Mouse (Mus musculus) megakaryocyte, adult 5-6 weeks (primary cell): ENCODE measurements at regions not wholly inside any gene's neighbourhood (a gene's known extent, or its start where the extent isn't known, plus 50 kb on each side); places are given as distances from the start of the nearest gene placed in this dataset.
"Not testable (repeated sequence)": the region's sequence is repeated elsewhere in the genome, so short reads cannot be mapped to it uniquely, and the experiment has no call there.

Experiments
- ATAC-seq: 2 replicates; pipeline ENCODE4 v1.8.0; 2016; ENCODE audit warnings: mild to moderate bottlenecking, inconsistent platforms; ENCODE audit not compliant: poor library complexity, severe bottlenecking

DNA sequence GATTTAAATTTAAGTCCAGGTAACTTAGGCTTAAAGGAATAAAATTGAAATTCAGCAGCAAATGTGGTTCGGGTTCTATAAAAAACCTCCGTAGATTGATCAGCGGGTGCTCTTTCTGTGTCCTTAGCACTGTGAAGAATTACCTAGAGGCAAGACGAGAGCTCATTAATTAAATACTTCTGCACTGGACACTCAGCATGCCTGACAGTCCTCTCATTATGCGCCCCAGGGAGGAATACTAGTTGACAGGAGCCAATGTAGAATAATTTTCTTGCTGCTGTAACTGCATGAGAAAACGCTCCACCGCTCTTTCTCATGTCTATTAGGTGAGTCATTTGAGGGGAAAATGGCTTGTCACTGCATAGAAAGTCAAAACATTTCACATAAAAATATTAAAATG lies 228.1 kb downstream of the Brms1l start:
- no peak for ATAC-seq

DNA sequence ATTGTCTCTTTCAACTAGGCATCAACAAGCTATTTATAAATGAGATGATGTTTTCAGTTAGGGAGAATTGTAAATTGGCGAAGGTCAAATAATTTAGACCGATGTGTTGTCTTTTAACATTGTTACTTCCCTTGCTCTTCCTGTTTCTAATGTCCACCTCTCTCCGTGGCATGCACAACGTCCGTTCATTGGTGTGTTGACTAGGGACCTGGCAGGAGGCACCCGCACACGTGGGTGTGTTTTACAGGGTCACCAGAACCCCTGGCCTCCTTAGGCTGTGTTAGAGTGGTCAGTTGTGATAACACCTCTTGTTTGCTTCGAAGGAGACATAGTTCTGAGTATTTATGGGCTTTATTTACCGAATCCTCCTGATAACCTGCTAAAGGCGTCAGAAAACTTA lies 222.8 kb downstream of the Brms1l start:
- no peak for ATAC-seq

DNA sequence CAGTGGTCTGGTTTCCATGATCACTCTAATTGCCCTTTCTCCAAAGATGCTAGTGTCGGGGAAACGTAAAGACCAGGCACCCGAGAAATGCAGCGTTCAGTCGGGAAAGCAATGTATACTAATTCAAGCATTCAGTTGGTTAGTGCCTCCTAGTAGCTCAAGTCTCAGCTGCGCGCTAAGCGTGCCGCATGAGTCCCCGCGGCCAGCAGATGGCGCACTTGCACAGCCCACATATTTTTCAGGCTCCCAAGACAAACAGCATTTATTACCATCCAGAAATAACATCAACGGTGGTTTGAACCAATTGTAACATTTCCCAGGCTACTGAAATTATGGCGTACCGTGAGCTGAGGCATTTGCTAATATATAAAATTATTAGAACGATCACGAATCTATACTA lies 222.3 kb downstream of the Brms1l start:
- peak; percentile 51; the same call in 1 of the 2 replicates for ATAC-seq

DNA sequence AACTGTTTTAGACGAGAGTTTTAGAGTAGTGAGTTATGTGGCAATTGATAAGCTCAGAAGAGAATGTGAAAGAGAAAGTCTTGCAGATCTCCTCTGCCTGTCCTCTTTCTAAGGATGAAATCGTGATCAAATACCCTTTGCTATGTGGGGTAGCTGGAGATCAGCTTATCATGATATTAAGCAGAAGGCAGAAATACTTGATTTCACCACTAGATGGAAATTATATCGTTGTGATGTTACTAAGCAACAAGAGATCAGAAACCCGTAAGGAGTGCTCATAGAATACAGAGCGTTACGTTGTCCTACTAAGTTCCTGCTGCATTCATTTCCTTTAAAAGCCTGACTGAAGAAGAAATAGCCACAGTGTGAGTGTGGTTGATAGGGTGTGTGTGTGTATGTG lies 219.3 kb downstream of the Brms1l start:
- ATAC-seq: no peak

DNA sequence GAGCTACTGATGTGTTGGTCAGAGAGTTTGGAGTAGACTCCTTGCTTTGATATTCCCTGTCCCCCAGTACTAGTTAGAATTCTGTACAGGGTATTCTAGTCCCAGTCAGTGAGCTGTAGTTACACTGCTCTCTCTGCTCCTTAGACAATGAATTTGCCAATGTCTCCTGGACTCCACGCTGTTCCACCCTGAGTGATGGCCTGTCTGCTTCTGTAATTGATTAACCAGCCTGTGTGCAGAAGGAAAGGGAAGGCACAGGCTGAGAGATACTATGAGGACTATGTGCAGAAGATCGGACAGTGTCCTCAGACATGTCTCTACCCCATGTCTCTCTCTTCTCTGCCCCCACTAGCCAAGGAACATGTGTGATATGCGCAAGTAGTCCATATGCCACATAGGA lies 209.9 kb downstream of the Brms1l start:
- ATAC-seq: no peak

DNA sequence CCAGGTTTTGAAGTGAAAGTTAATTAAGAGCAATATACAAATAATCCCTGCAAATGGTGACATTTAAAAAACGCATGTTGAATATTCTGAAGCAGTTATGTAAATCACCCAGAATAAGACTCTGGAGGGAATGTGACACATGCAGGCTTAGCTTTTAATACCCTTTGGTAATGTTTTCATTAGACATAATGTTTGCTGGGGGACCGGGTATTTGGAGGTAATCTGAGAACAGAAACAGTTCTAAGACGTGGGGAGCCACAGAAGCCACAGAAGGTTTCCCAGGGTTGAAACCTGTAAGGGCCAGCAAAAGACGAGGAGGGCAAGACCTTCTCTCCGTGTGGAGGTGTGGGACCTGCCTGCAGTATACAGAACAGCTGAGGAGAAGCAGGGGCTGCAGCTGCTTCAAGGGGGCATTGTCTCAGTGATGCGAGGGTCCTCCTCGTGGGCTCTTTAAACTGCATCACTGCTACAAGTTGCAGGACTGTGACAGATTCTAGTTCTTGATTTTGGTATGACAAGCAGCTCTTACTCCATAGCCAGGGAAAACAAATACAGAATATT lies 184.9 kb downstream of the Brms1l start:
- ATAC-seq: no peak

DNA sequence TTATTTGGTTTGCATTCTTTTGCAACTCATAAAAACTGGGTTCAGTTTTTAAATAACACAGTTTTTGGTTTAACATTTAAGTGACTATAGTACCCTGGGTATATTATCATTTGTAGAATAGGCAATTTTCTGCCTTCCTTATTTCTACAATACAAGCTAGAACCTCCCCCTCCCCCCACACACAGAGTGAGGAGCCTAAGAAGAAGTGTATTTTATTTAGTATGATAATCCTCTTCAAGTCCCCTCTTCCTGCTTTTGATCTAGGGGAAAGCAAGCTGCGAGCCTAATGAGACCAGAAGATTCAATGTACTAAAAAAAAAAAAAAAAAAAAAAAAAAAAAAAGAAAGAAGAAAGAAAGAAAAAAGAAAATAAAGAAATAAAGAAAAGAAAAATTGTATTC lies 184.4 kb downstream of the Brms1l start:
- ATAC-seq: no peak

DNA sequence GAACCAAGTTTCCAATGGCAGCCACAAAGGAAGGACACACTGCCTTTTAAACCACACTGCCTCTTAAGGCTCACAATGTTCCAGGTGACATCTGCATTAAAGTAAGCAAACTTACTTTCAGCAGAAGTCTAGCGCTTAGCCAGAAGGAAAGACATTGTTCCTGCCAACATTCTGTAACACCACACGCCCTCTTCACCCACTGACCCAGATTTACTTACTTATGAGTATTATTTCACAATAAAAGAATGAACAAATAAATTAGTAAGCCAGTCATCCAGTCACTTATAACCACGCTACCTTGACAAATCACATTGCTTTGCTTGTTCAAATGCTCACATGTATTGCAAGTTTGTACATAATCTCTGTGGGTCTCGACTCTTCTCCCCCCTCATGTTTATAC lies 173.9 kb downstream of the Brms1l start:
- no peak for ATAC-seq

DNA sequence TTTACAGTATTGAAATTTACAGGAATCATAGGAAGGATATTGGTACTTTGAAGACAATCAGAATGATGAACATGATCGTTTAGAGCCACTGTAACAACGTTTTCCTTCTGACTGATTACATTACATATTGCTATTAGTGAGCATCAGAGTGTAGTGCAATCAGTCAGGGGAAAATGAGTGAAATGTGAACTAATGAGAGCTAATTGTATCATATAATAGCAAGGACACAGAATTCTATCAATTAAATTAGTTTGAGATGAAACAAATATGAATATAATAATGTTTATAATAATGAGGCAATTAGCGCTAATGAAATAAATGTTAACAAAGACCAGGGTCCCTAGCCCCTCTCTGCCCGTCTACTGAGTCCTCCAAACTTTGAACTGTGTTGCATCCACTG lies 169.7 kb downstream of the Brms1l start:
- no peak for ATAC-seq

DNA sequence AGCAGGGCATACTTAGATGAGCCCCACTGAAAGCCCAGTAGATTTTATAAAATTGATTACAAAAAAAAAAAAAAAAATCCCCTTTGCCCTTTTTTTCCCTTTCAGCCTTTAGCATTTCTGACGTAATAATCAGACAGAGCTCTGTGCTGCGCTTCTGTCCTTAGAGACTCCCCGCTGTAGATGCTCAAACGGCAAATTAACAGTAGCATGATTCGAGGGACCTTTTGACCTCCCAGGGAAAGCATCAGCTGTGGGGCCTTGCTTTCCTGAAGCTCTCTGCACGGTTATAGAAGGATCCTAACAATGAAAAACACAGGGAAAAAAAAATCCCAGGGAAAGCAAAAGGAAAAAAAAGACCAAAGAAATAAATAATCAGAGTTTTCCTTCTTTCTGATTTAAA lies 169.2 kb downstream of the Brms1l start:
- ATAC-seq: no peak

DNA sequence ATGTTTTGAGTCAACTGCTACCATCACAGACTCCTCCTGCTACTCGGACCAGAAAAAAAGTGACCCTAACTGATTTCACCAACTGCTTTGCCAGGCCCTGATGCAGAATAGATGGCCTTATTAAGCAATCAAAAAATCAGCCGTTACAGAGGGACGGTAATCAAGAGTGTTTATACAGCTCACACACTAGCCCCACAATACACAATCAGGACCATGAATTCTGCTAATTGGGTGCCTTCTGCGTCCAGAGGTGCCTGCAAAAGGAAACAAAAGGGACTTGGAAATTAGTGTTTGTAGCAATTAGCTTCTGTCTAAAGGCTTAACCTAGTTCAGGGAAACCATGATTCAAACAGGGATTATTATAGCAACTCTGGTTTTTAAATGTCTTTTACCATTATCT lies 168.4 kb downstream of the Brms1l start:
- no peak for ATAC-seq

DNA sequence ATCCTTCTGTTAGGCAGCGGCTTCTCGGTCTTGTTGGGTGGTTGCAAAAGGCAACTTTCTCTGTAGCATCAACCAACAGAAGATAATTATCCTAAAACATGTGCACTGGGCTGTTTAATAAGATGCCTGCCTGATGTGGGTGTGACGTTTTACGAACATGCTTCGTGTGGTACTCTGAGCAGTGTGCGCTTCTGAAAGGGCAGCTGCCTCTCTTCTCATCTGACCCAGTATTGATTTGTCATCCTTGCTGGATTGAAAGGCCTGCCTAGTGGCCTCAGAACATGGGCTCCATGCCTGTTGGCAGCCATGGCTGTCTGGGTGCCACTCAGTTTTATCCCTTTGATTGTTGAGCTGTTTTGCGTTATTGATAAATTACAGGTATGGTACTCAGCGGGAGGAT lies 167.4 kb downstream of the Brms1l start:
- no peak for ATAC-seq

DNA sequence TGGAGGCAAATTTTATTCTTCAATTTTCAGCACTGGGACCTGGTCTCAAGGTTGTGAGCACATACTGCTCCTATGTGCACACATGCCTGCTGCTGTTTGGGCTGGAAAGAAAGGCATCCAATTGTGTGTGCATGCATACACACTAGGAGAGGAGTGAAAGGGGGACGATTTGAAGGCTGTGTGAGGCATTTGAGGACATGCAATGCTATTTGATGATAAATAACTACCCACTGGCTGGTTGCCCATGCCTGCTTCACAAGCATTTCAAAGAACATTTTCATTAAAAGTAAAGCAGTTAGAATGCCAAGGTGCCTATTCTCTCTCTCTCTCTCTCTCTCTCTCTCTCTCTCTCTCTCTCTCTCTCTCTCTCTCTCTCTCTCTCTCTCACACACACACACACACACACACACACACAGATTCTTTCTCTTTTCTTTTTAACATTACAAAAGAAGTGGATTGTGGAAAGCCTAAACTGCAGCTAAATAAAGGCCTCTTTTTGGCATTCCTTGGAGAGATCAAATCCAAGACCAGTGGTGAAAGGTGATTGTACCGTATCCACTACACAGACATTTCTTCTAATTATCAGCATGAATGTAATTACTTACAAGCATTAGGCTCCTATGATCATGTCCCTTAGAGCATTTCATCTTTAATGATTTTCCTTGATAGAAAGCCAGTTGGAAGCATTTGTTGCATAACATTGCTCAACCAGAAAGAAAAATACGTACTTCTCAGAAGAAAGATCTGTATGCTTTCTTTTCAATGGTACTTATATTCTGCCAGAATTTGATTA lies 160.7 kb downstream of the Brms1l start:
- no peak for ATAC-seq

DNA sequence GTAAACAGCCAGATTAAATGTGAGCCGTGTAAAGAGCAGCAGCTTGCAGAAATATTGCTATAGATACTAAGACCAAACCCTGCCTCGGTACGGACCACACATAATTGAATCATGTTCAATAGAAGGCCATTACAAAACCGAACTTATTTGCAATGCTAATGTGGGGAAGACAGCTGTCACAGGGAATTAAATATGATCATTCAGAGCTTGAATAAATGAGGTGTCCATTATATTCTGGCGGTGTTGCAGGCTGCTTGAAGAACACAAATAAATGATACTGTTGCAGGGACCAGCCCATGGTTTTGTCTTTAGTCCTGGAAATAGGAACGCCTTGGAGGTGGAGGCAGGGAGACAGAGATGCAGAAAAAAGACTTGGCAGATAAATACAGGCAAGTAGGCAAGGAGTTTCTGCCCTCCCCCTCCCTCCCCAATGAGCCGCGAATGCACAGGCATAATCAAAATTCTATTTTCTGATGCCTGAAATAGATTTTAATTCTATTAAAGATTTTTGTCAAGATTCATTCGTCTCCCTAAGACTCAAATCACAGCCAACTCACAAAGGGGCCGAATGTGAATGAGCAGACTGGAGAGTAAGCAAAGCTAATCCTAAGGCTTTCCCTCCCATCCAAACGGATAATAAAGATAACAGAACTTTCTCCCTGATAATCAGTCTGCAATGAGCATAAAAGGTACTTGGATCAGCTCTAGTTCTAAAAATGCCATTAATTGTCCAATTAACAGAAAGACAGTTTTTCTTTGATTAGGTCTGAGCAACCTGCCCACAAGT lies 147.6 kb downstream of the Brms1l start:
- no peak for ATAC-seq

DNA sequence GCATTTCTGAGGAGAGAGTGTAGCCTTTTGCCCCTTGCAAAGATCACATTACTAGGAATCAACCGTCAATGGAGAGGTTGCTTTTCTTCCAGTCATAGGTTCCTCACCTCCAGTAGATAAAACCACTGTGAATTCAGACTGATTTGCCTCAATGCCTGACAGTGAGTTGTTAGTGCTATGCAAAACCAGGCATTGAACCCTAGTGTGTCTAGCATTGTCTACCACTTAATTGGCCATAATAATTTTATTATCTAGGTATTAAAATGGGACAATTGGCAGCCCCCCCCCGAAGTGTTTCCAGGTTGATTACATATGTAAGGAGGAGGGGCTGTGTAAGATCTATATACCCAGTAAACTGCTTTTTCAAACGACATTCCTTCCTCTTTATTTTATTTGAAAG lies 147.0 kb downstream of the Brms1l start:
- no peak for ATAC-seq

DNA sequence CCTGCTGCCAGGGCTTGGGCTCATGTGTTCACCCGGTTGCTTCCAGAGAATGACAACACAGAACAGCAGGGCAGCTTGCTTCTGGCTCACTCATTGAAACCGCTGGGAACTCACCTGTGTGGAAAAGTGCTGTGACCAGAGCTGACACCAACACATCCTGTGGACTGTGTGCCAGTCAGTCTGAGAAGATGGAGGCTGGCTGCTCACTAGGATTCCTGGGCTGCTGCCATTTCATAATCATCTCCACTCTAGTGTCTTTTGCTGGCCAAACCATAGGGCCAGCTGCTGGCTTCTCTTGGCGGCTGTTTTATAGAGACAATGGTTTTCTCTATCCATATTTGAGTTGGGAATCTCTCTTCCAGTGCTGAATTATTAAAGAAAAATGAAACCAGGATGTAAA lies 138.1 kb downstream of the Brms1l start:
- ATAC-seq: no peak

DNA sequence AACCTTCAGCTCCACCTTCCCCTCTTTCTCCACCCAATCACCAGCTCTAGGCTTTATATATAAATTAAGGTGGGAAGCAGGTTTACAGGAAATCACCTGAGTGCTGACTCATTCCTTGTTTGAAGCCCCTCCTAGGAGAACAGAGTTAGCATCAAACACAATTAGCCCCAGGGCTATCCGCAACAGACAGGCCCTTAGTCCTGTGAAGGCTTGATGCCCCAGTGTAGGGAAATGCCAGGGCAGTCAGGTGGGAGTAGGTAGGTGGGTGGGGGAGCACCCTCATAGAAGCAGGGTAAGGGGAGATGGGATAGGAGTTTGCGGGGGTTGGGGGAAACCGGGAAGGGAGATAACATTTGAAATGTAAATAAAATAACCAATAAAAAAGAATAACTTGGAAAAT lies 123.2 kb downstream of the Brms1l start:
- not testable (repeated sequence) for ATAC-seq

DNA sequence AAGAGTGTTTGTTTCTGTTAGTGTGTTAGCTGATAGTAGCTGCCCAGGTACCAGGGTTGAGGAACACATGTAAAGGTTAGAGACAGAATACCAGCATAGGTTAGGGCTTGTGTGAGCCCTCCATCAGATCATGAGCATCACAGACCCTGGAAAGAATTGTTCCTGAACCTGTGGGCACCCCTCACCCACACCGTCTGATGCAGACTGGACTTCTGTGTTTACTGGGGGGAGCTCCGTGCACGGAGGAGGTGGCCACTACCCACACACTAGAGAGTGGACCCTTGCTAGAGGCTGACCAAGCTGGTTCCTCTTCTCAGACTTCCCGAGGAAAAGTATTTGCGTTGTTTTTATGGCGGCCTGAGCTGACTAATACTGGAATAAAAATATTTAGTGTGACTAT lies 104.4 kb downstream of the Brms1l start:
- ATAC-seq: no peak

DNA sequence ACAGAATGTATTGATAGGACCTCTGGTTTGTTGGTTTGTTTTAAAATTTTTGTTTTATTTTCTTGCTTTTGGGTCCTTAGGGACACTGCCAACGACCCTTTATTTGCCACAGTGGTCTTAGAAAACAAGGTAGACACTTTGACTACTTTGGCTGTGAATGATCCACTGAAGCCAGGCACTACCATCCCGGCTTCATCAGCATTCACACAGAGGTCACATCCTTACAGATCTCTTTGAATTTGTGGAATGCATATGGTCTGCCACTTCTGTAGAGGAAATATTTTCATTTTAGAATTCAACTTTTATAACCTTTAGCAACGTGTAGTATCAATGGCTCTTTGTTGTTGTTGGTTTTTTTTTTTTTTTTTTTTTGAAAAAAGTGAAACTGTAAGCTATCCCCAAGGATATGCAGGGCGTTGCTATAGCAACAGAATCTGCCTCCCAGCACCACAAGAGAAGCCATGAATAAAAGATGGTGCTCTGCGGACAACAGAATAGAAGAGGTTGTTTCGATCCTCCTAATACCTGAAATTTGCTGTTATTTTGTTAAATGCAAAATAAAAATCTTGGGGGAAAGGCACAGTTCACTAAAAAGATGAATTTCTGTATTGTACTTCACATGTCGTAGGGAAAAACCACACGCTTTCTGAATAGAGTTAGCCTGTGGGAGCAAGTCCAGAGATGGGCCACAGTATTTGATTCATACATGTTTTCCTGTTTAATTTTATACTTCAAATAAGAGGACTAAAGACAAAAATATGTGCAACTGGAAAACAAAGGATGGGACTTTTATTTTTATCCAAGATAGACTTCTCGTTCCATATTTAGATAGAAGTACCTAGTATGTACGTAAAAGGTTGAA lies 103.4 kb downstream of the Brms1l start:
- ATAC-seq: no peak

DNA sequence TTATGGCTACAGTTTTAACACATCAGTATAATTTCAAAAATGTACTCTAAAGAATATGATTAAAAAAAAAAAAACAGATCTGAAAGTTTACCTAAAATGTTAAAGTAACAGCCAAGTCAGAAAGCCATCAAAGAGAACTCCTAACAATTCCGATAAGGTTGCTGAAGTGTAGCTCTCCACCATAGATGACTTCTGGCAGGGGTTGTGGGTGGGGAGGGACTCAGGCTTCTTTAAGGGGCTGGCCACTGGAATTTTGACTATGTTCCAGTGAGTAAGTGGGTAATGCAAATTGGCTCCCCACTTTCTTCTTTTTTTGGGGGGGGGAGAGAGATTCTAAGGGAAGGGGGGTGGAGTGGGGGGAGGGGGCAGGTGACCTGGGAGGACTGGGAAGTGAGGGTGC lies 98.0 kb downstream of the Brms1l start:
- ATAC-seq: no peak

DNA sequence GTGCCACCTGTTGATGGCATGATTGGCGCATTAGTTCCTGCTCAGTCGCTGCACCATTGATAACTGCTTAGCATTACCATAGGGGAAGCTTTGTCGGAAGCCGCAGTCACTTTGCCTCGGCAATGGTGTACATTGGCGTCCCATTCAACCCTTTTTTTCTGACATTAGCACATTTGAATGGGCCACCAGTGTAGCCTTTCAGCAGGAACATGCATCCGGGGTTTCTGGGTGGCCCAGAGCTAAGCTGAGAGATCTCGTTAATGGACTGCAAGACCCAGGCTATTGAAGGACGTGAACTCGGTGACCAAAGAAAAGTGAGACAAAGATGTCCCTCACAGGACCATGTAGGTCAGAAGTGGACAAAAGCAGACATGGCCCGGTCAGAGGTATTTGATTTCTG lies 97.3 kb downstream of the Brms1l start:
- ATAC-seq: no peak
